Comparison of ENCODE assay signal across 13 mouse cellular contexts in genomic region chr14:30576260-30576659, GRCm38 (mm10). TPM values are rescaled to one million over a fixed set of nuclear protein-coding genes. Genes with fewer than 3 reads are reported as not detected.
DNase-seq lines count a peak whose midpoint lies in the region; ATAC-seq lines count a peak whose summit lies in the region.
"Had no signal": no experiment of that assay in that cellular context is flagged by ENCODE, and none has a peak within 500 bp of the region (broad histone marks: within the 10 kb centered on the region; RNA-seq: fewer than 3 reads in every experiment).

No protein-coding gene starts in this region.

- no peaks in the 10 kb centered on the region for H3K9me3 ChIP-seq in embryonic facial prominence, embryonic 13.5 days
- H3K9me3 ChIP-seq in embryonic facial prominence, embryonic 10.5 days = no peaks in the 10 kb centered on the region
- no peaks in the 10 kb centered on the region for H3K9me3 ChIP-seq in limb, embryonic 13.5 days
- H3K9me3 ChIP-seq in limb, embryonic 10.5 days (replicated peaks) = no peaks in the 10 kb centered on the region
- no peaks in the 10 kb centered on the region for H3K9me3 ChIP-seq in limb, embryonic 15.5 days
- H3K9me3 ChIP-seq in stomach, embryonic 16.5 days (replicated peaks; ENCODE audit: control insufficient read depth, low read length) = no peaks in the 10 kb centered on the region
- H3K9me3 ChIP-seq in midbrain, embryonic 13.5 days = no peaks in the 10 kb centered on the region
- H3K9me3 ChIP-seq: midbrain, embryonic 10.5 days had no signal

- ATAC-seq in embryonic facial prominence, embryonic 13.5 days (ENCODE audit: insufficient number of reproducible peaks, insufficient read depth, low FRiP score, low TSS enrichment, low read depth) = no peak
- ATAC-seq in limb, embryonic 13.5 days (ENCODE audit: low FRiP score, low read depth) = no peak
- no peak for ATAC-seq in limb, embryonic 15.5 days (ENCODE audit: insufficient number of reproducible peaks, low FRiP score, low TSS enrichment, low read depth)
- peak; percentile 31; the same call in 1 of the 2 replicates for ATAC-seq in stomach, embryonic 16.5 days (ENCODE audit: insufficient read depth, low FRiP score)
- no peak for ATAC-seq in midbrain, embryonic 13.5 days

- 0 out of 2 replicates have a peak, but pooled peaks cover 2% of the 10 kb centered on the region for H3K4me1 ChIP-seq in embryonic facial prominence, embryonic 13.5 days
- peaks cover 9% of the 10 kb centered on the region for H3K4me1 ChIP-seq in embryonic facial prominence, embryonic 10.5 days
- H3K4me1 ChIP-seq in limb, embryonic 13.5 days = peaks cover 18% of the 10 kb centered on the region
- peaks cover 8% of the 10 kb centered on the region; the same call in 1 of the 2 replicates for H3K4me1 ChIP-seq in limb, embryonic 10.5 days
- H3K4me1 ChIP-seq in limb, embryonic 15.5 days = peaks cover 15% of the 10 kb centered on the region
- H3K4me1 ChIP-seq in stomach, embryonic 16.5 days (ENCODE audit: control insufficient read depth, insufficient read depth, low read length) = peaks cover 12% of the 10 kb centered on the region
- peaks cover 4% of the 10 kb centered on the region; the same call in 1 of the 2 replicates for H3K4me1 ChIP-seq in midbrain, embryonic 13.5 days (replicated peaks)

- no peak overlapping the region for H3K4me2 ChIP-seq in embryonic facial prominence, embryonic 13.5 days
- H3K4me2 ChIP-seq in limb, embryonic 13.5 days (replicated peaks) = no peak overlapping the region
- H3K4me2 ChIP-seq in limb, embryonic 15.5 days = no peak overlapping the region
- no peak overlapping the region for H3K4me2 ChIP-seq in stomach, embryonic 16.5 days (ENCODE audit: low read depth, low read length)
- no peak overlapping the region for H3K4me2 ChIP-seq in midbrain, embryonic 13.5 days (replicated peaks)

- DNase-seq in embryonic facial prominence, embryonic 10.5 days (ENCODE audit: low spot score) = no peak
- DNase-seq in limb, embryonic 10.5 days (ENCODE audit: low spot score) = no peak
- no peak for DNase-seq in yolk sac, embryonic 10.5 days (ENCODE audit: low spot score)
- DNase-seq: adrenal gland, postnatal 36 days; cerebellum, postnatal 36 days; lung, adult 18-20 months had no signal

- no peaks in the 10 kb centered on the region for H3K27me3 ChIP-seq in embryonic facial prominence, embryonic 13.5 days
- no peaks in the 10 kb centered on the region for H3K27me3 ChIP-seq in embryonic facial prominence, embryonic 10.5 days (replicated peaks; ENCODE audit: low read depth, poor library complexity, severe bottlenecking)
- H3K27me3 ChIP-seq in limb, embryonic 13.5 days = no peaks in the 10 kb centered on the region
- no peaks in the 10 kb centered on the region for H3K27me3 ChIP-seq in limb, embryonic 10.5 days (ENCODE audit: low read depth, poor library complexity, severe bottlenecking)
- H3K27me3 ChIP-seq in limb, embryonic 15.5 days = no peaks in the 10 kb centered on the region
- no peaks in the 10 kb centered on the region for H3K27me3 ChIP-seq in stomach, embryonic 16.5 days (ENCODE audit: control insufficient read depth, insufficient read depth, low read length)
- no peaks in the 10 kb centered on the region for H3K27me3 ChIP-seq in midbrain, embryonic 13.5 days

- peak overlapping the region; percentile 11; the same call in 1 of the 2 replicates for H3K27ac ChIP-seq in embryonic facial prominence, embryonic 13.5 days
- no peak overlapping the region for H3K27ac ChIP-seq in embryonic facial prominence, embryonic 10.5 days (replicated peaks)
- H3K27ac ChIP-seq in limb, embryonic 13.5 days = peak overlapping the region; percentile 39; the same call in 1 of the 2 replicates
- no peak overlapping the region for H3K27ac ChIP-seq in limb, embryonic 10.5 days
- 0 out of 2 replicates have a peak overlapping the region, but pooled peaks have one; percentile 4 for H3K27ac ChIP-seq in limb, embryonic 15.5 days
- no peak overlapping the region for H3K27ac ChIP-seq in stomach, embryonic 16.5 days (ENCODE audit: low read length)
- no peak overlapping the region for H3K27ac ChIP-seq in midbrain, embryonic 13.5 days
- H3K27ac ChIP-seq: midbrain, embryonic 10.5 days had no signal

- WGBS in embryonic facial prominence, embryonic 13.5 days = 60% methylated on average over 5 of the region's 5 CpGs
- WGBS in embryonic facial prominence, embryonic 10.5 days = 73% methylated on average over 5 of the region's 5 CpGs
- WGBS in limb, embryonic 13.5 days = 52% methylated on average over 5 of the region's 5 CpGs
- 68% methylated on average over 5 of the region's 5 CpGs for WGBS in limb, embryonic 10.5 days
- 49% methylated on average over 5 of the region's 5 CpGs for WGBS in limb, embryonic 15.5 days
- WGBS in stomach, embryonic 16.5 days = 35% methylated on average over 5 of the region's 5 CpGs
- WGBS in midbrain, embryonic 13.5 days = 84% methylated on average over 5 of the region's 5 CpGs

- peaks cover 49% of the 10 kb centered on the region for H3K36me3 ChIP-seq in embryonic facial prominence, embryonic 13.5 days
- H3K36me3 ChIP-seq in embryonic facial prominence, embryonic 10.5 days (replicated peaks) = peaks cover 54% of the 10 kb centered on the region
- H3K36me3 ChIP-seq in limb, embryonic 13.5 days = peaks cover 46% of the 10 kb centered on the region
- peaks cover 53% of the 10 kb centered on the region for H3K36me3 ChIP-seq in limb, embryonic 10.5 days
- peaks cover 42% of the 10 kb centered on the region for H3K36me3 ChIP-seq in limb, embryonic 15.5 days
- peaks cover 5% of the 10 kb centered on the region; the same call in 1 of the 2 replicates for H3K36me3 ChIP-seq in stomach, embryonic 16.5 days (ENCODE audit: control insufficient read depth, insufficient read depth, low read length)
- peaks cover 42% of the 10 kb centered on the region for H3K36me3 ChIP-seq in midbrain, embryonic 13.5 days

- H3K4me3 ChIP-seq in embryonic facial prominence, embryonic 13.5 days = no peak overlapping the region
- H3K4me3 ChIP-seq in embryonic facial prominence, embryonic 10.5 days = no peak overlapping the region
- H3K4me3 ChIP-seq in limb, embryonic 13.5 days = no peak overlapping the region
- H3K4me3 ChIP-seq in limb, embryonic 10.5 days = no peak overlapping the region
- no peak overlapping the region for H3K4me3 ChIP-seq in limb, embryonic 15.5 days
- no peak overlapping the region for H3K4me3 ChIP-seq in stomach, embryonic 16.5 days (replicated peaks; ENCODE audit: low read length)
- no peak overlapping the region for H3K4me3 ChIP-seq in midbrain, embryonic 13.5 days (replicated peaks)
- H3K4me3 ChIP-seq: midbrain, embryonic 10.5 days; myocyte had no signal

- no peak overlapping the region for H3K9ac ChIP-seq in embryonic facial prominence, embryonic 13.5 days
- peak overlapping the region; percentile 19; the same call in 1 of the 2 replicates for H3K9ac ChIP-seq in limb, embryonic 13.5 days
- H3K9ac ChIP-seq in limb, embryonic 15.5 days = no peak overlapping the region
- H3K9ac ChIP-seq in stomach, embryonic 16.5 days (ENCODE audit: low read length) = no peak overlapping the region
- no peak overlapping the region for H3K9ac ChIP-seq in midbrain, embryonic 13.5 days (replicated peaks)

RNA-seq across cellular contexts. Expression of gene Tkt, which starts 28.1 kb away (rescaled TPM):
- 220 and 242 TPM in 2 replicates for polyA plus RNA-seq in embryonic facial prominence, embryonic 13.5 days (2015; fragmentation: Nextera tagmentation; extraction: Ambion mirVana)
- polyA plus RNA-seq in embryonic facial prominence, embryonic 10.5 days (2016; fragmentation: Nextera tagmentation; extraction: Ambion mirVana) = 316 and 334 TPM in 2 replicates
- 228 and 235 TPM in 2 replicates for polyA plus RNA-seq in limb, embryonic 13.5 days (2015; fragmentation: Nextera tagmentation; extraction: Ambion mirVana)
- polyA plus RNA-seq in limb, embryonic 10.5 days (2016; fragmentation: Nextera tagmentation; extraction: Ambion mirVana) = 312 and 340 TPM in 2 replicates
- polyA plus RNA-seq in limb, embryonic 15.5 days (2015; fragmentation: Nextera tagmentation; extraction: Ambion mirVana) = 194 and 206 TPM in 2 replicates
- polyA plus RNA-seq in stomach, embryonic 16.5 days (2015; fragmentation: Nextera tagmentation; extraction: Ambion mirVana) = 292 and 307 TPM in 2 replicates
- 210 and 213 TPM in 2 replicates for polyA plus RNA-seq in midbrain, embryonic 13.5 days (2015; fragmentation: Nextera tagmentation; extraction: Ambion mirVana)

RNA-seq across cellular contexts. Expression of gene Prkcd, which starts 49.8 kb away (rescaled TPM):
- polyA plus RNA-seq in embryonic facial prominence, embryonic 13.5 days (2015; fragmentation: Nextera tagmentation; extraction: Ambion mirVana) = 50.9 and 52.0 TPM in 2 replicates
- polyA plus RNA-seq in embryonic facial prominence, embryonic 10.5 days (2016; fragmentation: Nextera tagmentation; extraction: Ambion mirVana) = 31.6 and 37.3 TPM in 2 replicates
- 50.8 and 58.5 TPM in 2 replicates for polyA plus RNA-seq in limb, embryonic 13.5 days (2015; fragmentation: Nextera tagmentation; extraction: Ambion mirVana)
- polyA plus RNA-seq in limb, embryonic 10.5 days (2016; fragmentation: Nextera tagmentation; extraction: Ambion mirVana) = 26.0 and 36.8 TPM in 2 replicates
- 64.1 and 66.5 TPM in 2 replicates for polyA plus RNA-seq in limb, embryonic 15.5 days (2015; fragmentation: Nextera tagmentation; extraction: Ambion mirVana)
- 54.8 and 56.5 TPM in 2 replicates for polyA plus RNA-seq in stomach, embryonic 16.5 days (2015; fragmentation: Nextera tagmentation; extraction: Ambion mirVana)
- polyA plus RNA-seq in midbrain, embryonic 13.5 days (2015; fragmentation: Nextera tagmentation; extraction: Ambion mirVana) = 14.5 and 17.4 TPM in 2 replicates

Comparison
In these comparisons a context has a peak if more than half of its experiments do, and no peak if none do; other contexts are left out.
1. H3K27ac ChIP-seq: peak in embryonic facial prominence, embryonic 13.5 days (single experiment), limb, embryonic 13.5 days (single experiment) and limb, embryonic 15.5 days (single experiment); none in embryonic facial prominence, embryonic 10.5 days (single experiment), limb, embryonic 10.5 days (single experiment), stomach, embryonic 16.5 days (single experiment) and midbrain, embryonic 13.5 days (single experiment).